Mouse (Mus musculus): ENCODE measurements around the gene Best3. TPM values are rescaled to one million over a fixed set of nuclear protein-coding genes. Genes with fewer than 3 reads are reported as not detected.
"Not testable (repeated sequence)": the region's sequence is repeated elsewhere in the genome, so short reads cannot be mapped to it uniquely, and the experiment has no call there.

The Best3 gene
- polyA plus RNA-seq, 1 experiment from 2014 or later: 0.32 TPM

DNA sequence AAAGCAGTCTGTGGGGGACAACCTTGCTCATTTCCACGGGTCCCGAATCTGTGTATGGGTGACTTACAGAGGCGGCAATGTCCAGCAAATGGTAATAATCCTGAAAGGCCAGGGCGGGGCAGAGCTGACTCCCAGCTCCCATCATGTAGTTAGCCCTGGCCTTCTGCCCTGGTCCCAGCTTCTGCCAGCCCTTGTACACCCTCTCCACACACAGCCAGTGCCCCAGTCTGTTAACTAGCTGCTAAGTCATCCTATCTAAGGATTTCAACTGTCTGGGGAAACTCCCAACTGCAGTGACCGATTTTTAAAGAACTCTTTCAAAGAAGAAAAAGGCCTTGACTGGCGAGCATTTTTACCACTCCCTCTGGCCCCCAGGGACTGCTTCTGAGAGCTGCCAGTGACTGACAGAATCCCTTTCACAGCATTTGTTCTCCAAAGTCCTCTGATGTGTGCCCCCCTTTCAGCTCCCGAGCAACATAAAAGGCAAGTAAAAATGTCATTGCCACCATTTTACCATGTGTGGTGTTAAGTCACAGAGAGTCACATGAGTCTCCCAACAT is 32.2 kb downstream of the Best3 start:
- H3K9ac ChIP-seq (replicated peaks; ENCODE audit: low read length): no peak overlapping the region
- H3K36me3 ChIP-seq (ENCODE audit: insufficient read depth, low read length): no peaks in the 10 kb centered on the region
- no peak overlapping the region for H3K4me2 ChIP-seq (replicated peaks; ENCODE audit: low read depth, low read length)
- H3K27me3 ChIP-seq (ENCODE audit: insufficient read depth, low read length): peaks cover 24% of the 10 kb centered on the region
- H3K27ac ChIP-seq (ENCODE audit: low read length): no peak overlapping the region
- H3K4me1 ChIP-seq (ENCODE audit: insufficient read depth, low read length): peaks cover 20% of the 10 kb centered on the region
- no peaks in the 10 kb centered on the region for H3K9me3 ChIP-seq (ENCODE audit: low read length)
- no peak for ATAC-seq (ENCODE audit: low FRiP score, low TSS enrichment)
- WGBS: 57% methylated on average over 7 of the region's 7 CpGs
- no peak overlapping the region for H3K4me3 ChIP-seq (ENCODE audit: low read length)

DNA sequence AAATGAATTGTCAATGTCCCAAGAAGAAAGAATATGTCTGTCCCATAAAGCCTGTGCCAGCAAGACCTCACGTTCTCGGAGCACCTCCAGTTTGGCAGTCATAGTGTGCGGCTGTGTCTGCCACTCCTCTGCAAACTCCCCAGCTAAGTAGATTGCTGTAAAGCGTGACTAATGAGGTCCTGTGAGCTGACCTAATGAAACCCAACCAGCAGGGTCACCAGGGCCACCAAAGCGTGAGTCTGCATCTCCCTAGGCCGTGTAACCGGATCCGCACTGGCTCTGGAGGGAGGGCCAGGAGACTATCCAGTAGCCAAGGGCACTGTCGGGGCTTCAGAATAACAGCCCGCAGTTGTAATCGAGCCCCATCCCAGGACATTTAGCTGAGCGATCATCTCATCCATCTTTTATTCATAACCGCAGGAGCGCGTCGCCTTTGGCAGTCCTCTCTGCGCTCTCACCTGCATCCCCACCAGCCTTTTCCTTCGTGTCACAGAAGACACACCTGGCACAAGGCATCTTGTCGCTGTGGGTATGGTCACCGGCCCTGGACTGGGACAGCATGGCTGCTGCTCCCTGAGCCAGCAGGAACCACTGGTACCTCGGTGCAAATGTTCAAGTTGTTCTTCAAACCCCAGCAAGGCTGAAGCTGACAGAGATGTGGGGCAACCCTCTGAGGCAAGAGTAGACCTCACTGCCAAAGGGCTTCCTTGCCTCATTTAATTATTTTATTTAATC is 35.1 kb downstream of the Best3 start:
- 7% methylated on average over 21 of the region's 21 CpGs for WGBS
- Histone ChIP-seq H3K27ac (ENCODE audit: low read length) (no peak overlapping the region), H3K9me3 (ENCODE audit: low read length) (no peaks in the 10 kb centered on the region), H3K36me3 (ENCODE audit: insufficient read depth, low read length) (no peaks in the 10 kb centered on the region), H3K27me3 (ENCODE audit: insufficient read depth, low read length) (peaks cover 45% of the 10 kb centered on the region), H3K4me2 (replicated peaks; ENCODE audit: low read depth, low read length) (peak overlapping the region; percentile 24; the same call in 1 of the 2 replicates), H3K4me1 (ENCODE audit: insufficient read depth, low read length) (peaks cover 17% of the 10 kb centered on the region), H3K4me3 (ENCODE audit: low read length) (no peak overlapping the region), H3K9ac (replicated peaks; ENCODE audit: low read length) (no peak overlapping the region)
- peak; percentile 96 for ATAC-seq (ENCODE audit: low FRiP score, low TSS enrichment)

GRCm38 (mm10) chr10:117023693-117024092 is 37.6 kb downstream of the Best3 start:
- H3K27me3 ChIP-seq (ENCODE audit: insufficient read depth, low read length): peaks cover 42% of the 10 kb centered on the region
- H3K4me1 ChIP-seq (ENCODE audit: insufficient read depth, low read length): peaks cover 17% of the 10 kb centered on the region
- peak overlapping the region; percentile 41 for H3K4me2 ChIP-seq (replicated peaks; ENCODE audit: low read depth, low read length)
- H3K36me3 ChIP-seq (ENCODE audit: insufficient read depth, low read length): no peaks in the 10 kb centered on the region
- ATAC-seq (ENCODE audit: low FRiP score, low TSS enrichment): no peak
- no peaks in the 10 kb centered on the region for H3K9me3 ChIP-seq (ENCODE audit: low read length)
- no peak overlapping the region for H3K9ac ChIP-seq (replicated peaks; ENCODE audit: low read length)
- peak overlapping the region; percentile 16 for H3K4me3 ChIP-seq (ENCODE audit: low read length)
- 40% methylated on average over 16 of the region's 16 CpGs for WGBS
- no peak overlapping the region for H3K27ac ChIP-seq (ENCODE audit: low read length)

DNA sequence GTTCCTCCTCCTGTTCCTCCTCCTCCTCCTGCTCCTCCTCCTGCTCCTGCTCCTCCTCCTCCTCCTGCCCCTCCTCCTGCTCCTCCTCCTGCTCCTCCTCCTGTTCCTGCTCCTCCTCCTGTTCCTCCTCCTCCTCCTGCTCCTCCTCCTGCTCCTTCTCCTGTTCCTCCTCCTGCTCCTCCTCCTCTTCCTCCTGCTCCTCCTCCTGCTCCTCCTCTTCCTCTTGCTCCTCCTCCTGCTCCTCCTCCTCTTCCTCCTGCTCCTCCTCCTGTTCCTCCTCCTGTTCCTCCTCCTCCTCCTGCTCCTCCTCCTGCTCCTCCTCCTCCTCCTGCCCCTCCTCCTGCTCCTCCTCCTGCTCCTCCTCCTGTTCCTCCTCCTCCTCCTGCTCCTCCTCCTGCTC is 39.7 kb downstream of the Best3 start:
- not testable (repeated sequence) for H3K4me3 ChIP-seq (ENCODE audit: low read length); H3K9ac ChIP-seq (replicated peaks; ENCODE audit: low read length); H3K9me3 ChIP-seq (ENCODE audit: low read length); H3K4me2 ChIP-seq (replicated peaks; ENCODE audit: low read depth, low read length); H3K36me3 ChIP-seq (ENCODE audit: insufficient read depth, low read length); ATAC-seq (ENCODE audit: low FRiP score, low TSS enrichment); H3K27ac ChIP-seq (ENCODE audit: low read length)
- Histone ChIP-seq H3K27me3 (ENCODE audit: insufficient read depth, low read length) (peaks cover 36% of the 10 kb centered on the region), H3K4me1 (ENCODE audit: insufficient read depth, low read length) (peaks cover 15% of the 10 kb centered on the region)

- H3K36me3 ChIP-seq (ENCODE audit: insufficient read depth, low read length): no peaks in the 10 kb centered on the region
- no peak overlapping the region for H3K27ac ChIP-seq (ENCODE audit: low read length)
- 70% methylated on average over 8 of the region's 8 CpGs for WGBS
- H3K9me3 ChIP-seq (ENCODE audit: low read length): no peaks in the 10 kb centered on the region
- no peak overlapping the region for H3K9ac ChIP-seq (replicated peaks; ENCODE audit: low read length)
- H3K4me1 ChIP-seq (ENCODE audit: insufficient read depth, low read length): peaks cover 11% of the 10 kb centered on the region
- no peak for ATAC-seq (ENCODE audit: low FRiP score, low TSS enrichment)
- H3K27me3 ChIP-seq (ENCODE audit: insufficient read depth, low read length): peaks cover 36% of the 10 kb centered on the region
- H3K4me2 ChIP-seq (replicated peaks; ENCODE audit: low read depth, low read length): no peak overlapping the region
- no peak overlapping the region for H3K4me3 ChIP-seq (ENCODE audit: low read length)
These were observed 40.1 kb downstream of the Best3 start for GRCm38 (mm10) chr10:117026176-117026575.

DNA sequence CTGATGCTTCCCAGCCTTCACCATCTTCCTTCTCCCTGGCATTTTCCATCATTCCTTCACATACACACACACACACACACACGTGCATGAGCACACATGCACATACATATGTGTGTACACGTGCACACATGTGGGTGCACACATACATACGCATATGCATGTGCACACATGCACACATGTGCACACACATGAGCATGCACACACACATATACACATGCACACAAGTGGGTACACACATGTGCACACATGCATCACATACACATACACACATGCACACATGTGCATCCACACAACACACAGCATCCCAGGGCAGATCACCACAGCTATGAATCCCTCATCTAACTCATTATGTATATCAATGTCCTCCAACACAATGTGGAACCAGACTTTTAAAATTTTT is 45.0 kb downstream of the Best3 start:
- no peak for ATAC-seq (ENCODE audit: low FRiP score, low TSS enrichment)
- Histone ChIP-seq H3K9ac (replicated peaks; ENCODE audit: low read length) (no peak overlapping the region), H3K27me3 (ENCODE audit: insufficient read depth, low read length) (peaks cover 3% of the 10 kb centered on the region; the same call in 1 of the 2 replicates), H3K36me3 (ENCODE audit: insufficient read depth, low read length) (no peaks in the 10 kb centered on the region), H3K4me1 (ENCODE audit: insufficient read depth, low read length) (no peaks in the 10 kb centered on the region), H3K4me2 (replicated peaks; ENCODE audit: low read depth, low read length) (no peak overlapping the region), H3K4me3 (ENCODE audit: low read length) (no peak overlapping the region), H3K27ac (ENCODE audit: low read length) (no peak overlapping the region), H3K9me3 (ENCODE audit: low read length) (no peaks in the 10 kb centered on the region)
- WGBS: 91% methylated on average over 3 of the region's 3 CpGs

- H3K4me1 ChIP-seq (ENCODE audit: insufficient read depth, low read length): no peaks in the 10 kb centered on the region
- H3K9me3 ChIP-seq (ENCODE audit: low read length): peaks cover 3% of the 10 kb centered on the region; the same call in 1 of the 2 replicates
- no peaks in the 10 kb centered on the region for H3K36me3 ChIP-seq (ENCODE audit: insufficient read depth, low read length)
- peak; percentile 42; the same call in 1 of the 2 replicates for ATAC-seq (ENCODE audit: low FRiP score, low TSS enrichment)
- no peak overlapping the region for H3K27ac ChIP-seq (ENCODE audit: low read length)
- 26% methylated on average over 8 of the region's 8 CpGs for WGBS
- H3K9ac ChIP-seq (replicated peaks; ENCODE audit: low read length): no peak overlapping the region
- H3K4me2 ChIP-seq (replicated peaks; ENCODE audit: low read depth, low read length): no peak overlapping the region
- no peak overlapping the region for H3K4me3 ChIP-seq (ENCODE audit: low read length)
- H3K27me3 ChIP-seq (ENCODE audit: insufficient read depth, low read length): no peaks in the 10 kb centered on the region
These were observed 47.7 kb downstream of the Best3 start for GRCm38 (mm10) chr10:117033785-117034184.

DNA sequence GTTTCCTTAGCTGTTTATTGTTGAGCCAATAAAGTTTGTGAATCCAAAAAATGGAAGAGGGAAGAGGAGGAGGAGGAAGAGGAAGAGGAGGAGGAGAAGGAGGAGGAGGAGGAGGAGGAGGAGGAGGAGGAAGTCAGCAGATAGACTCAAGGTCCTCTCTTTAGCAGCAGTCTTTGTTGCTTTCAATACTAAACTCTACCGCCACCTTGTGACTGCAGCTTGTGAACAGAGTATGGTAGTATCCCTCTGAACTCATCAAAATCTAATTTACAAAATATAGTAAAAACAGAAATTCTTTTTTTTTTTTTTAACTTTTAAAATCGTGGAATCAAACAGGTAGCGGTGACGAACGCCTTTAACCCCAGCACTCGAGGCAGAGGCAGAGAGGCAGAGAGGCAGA is 54.2 kb downstream of the Best3 start:
- Histone ChIP-seq H3K27ac (ENCODE audit: low read length) (no peak overlapping the region), H3K36me3 (ENCODE audit: insufficient read depth, low read length) (no peaks in the 10 kb centered on the region), H3K9ac (replicated peaks; ENCODE audit: low read length) (no peak overlapping the region), H3K4me3 (ENCODE audit: low read length) (no peak overlapping the region), H3K9me3 (ENCODE audit: low read length) (peaks cover 3% of the 10 kb centered on the region; the same call in 1 of the 2 replicates), H3K4me2 (replicated peaks; ENCODE audit: low read depth, low read length) (no peak overlapping the region), H3K27me3 (ENCODE audit: insufficient read depth, low read length) (no peaks in the 10 kb centered on the region; the same call in 1 of the 2 replicates), H3K4me1 (ENCODE audit: insufficient read depth, low read length) (peaks cover 2% of the 10 kb centered on the region; the same call in 1 of the 2 replicates)
- WGBS: 67% methylated on average over 6 of the region's 6 CpGs
- ATAC-seq (ENCODE audit: low FRiP score, low TSS enrichment): no peak

- Histone ChIP-seq H3K4me2 (replicated peaks; ENCODE audit: low read depth, low read length) (no peak overlapping the region), H3K27me3 (ENCODE audit: insufficient read depth, low read length) (peaks cover 5% of the 10 kb centered on the region; the same call in 1 of the 2 replicates), H3K27ac (ENCODE audit: low read length) (no peak overlapping the region), H3K9me3 (ENCODE audit: low read length) (peaks cover 2% of the 10 kb centered on the region; the same call in 1 of the 2 replicates), H3K9ac (replicated peaks; ENCODE audit: low read length) (no peak overlapping the region), H3K36me3 (ENCODE audit: insufficient read depth, low read length) (no peaks in the 10 kb centered on the region), H3K4me1 (ENCODE audit: insufficient read depth, low read length) (peaks cover 13% of the 10 kb centered on the region), H3K4me3 (ENCODE audit: low read length) (no peak overlapping the region)
- no peak for ATAC-seq (ENCODE audit: low FRiP score, low TSS enrichment)
- WGBS: 78% methylated on average over 14 of the region's 14 CpGs
These were observed 56.2 kb downstream of the Best3 start for GRCm38 (mm10) chr10:117042295-117042694.

DNA sequence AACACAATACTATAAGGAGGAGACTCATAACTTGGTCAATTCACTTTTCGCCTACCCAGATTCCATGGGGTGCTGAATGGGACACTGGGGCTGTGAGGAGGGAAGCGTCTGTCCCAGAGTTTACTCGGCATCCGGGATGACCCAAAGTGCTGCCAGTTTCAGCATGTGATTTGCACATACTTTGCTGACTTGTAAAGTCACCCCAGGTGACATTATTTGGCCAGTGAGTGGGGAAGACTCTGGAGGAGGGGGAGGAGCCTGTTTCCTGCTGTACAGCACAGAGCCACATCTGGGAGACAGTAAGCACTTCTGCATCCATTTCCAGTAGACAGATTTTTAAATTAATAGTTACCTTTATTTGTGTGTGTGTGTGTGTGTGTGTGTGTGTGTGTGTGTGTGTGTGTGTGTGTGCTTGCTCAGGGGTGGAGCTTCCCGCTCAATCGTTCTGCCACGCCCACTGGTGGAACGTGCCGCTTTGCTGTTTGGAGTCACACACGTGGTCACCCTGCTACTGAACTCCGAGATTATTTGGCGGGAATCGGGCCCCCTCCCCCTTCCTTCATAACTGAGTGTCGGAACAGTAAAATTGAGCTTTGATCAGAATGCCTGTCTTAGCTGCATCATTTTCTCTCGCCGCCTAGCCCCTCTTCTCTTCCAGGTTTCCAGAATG is 57.5 kb downstream of the Best3 start:
- H3K4me2 ChIP-seq (replicated peaks; ENCODE audit: low read depth, low read length): peak overlapping the region; percentile 21; the same call in 1 of the 2 replicates

More for the DNA sequence above, 57.5 kb downstream of the Best3 start:
- not testable (repeated sequence) for H3K36me3 ChIP-seq (ENCODE audit: insufficient read depth, low read length); H3K4me3 ChIP-seq (ENCODE audit: low read length); H3K27me3 ChIP-seq (ENCODE audit: insufficient read depth, low read length); H3K9me3 ChIP-seq (ENCODE audit: low read length); ATAC-seq (ENCODE audit: low FRiP score, low TSS enrichment); H3K9ac ChIP-seq (replicated peaks; ENCODE audit: low read length); H3K27ac ChIP-seq (ENCODE audit: low read length)
- peaks cover 16% of the 10 kb centered on the region for H3K4me1 ChIP-seq (ENCODE audit: insufficient read depth, low read length)
- WGBS: 43% methylated on average over 16 of the region's 16 CpGs
